In genomic region chr10:9770261-9770660, GRCm38 (mm10) we compare ENCODE assay signal across 18 mouse cellular contexts.
"Had no signal": no experiment of that assay in that cellular context is flagged by ENCODE, and none has a peak within 500 bp of the region (broad histone marks: within the 10 kb centered on the region; RNA-seq: fewer than 3 reads in every experiment).

No protein-coding gene starts in this region.

- ATAC-seq: liver, postnatal 0 days; lung, postnatal 0 days; midbrain, embryonic 15.5 days had no signal

- H3K9ac ChIP-seq: liver, embryonic 13.5 days; liver, embryonic 15.5 days; liver, postnatal 0 days; lung, embryonic 15.5 days; midbrain, embryonic 12.5 days; midbrain, embryonic 15.5 days; neural tube, embryonic 12.5 days; stomach, embryonic 15.5 days had no signal

- H3K9me3 ChIP-seq: liver, embryonic 13.5 days; liver, embryonic 15.5 days; lung, embryonic 15.5 days; megakaryocyte, embryonic 14.5 days; midbrain, embryonic 12.5 days; midbrain, embryonic 15.5 days; neural tube, embryonic 12.5 days; stomach, embryonic 15.5 days had no signal

- H3K4me1 ChIP-seq: liver, embryonic 13.5 days; liver, embryonic 15.5 days; lung, embryonic 15.5 days; midbrain, embryonic 12.5 days; midbrain, embryonic 15.5 days; neural tube, embryonic 12.5 days; stomach, embryonic 15.5 days had no signal

- H3K27ac ChIP-seq: liver, embryonic 13.5 days; liver, embryonic 15.5 days; lung, embryonic 15.5 days; macrophage; midbrain, embryonic 12.5 days; midbrain, embryonic 15.5 days; neural tube, embryonic 12.5 days; stomach, embryonic 15.5 days; stomach, postnatal 0 days had no signal

- H3K4me2 ChIP-seq: liver, embryonic 11.5 days; liver, embryonic 13.5 days; liver, embryonic 15.5 days; lung, embryonic 15.5 days; midbrain, embryonic 12.5 days; midbrain, embryonic 15.5 days; neural tube, embryonic 12.5 days; stomach, embryonic 15.5 days had no signal

- H3K4me3 ChIP-seq: liver, embryonic 13.5 days; liver, embryonic 15.5 days; lung, embryonic 15.5 days; megakaryocyte, embryonic 14.5 days; midbrain, embryonic 12.5 days; midbrain, embryonic 15.5 days; neural tube, embryonic 12.5 days; stomach, embryonic 15.5 days had no signal

- H3K27me3 ChIP-seq: liver, embryonic 13.5 days; liver, embryonic 15.5 days; lung, embryonic 15.5 days; megakaryocyte, embryonic 14.5 days; midbrain, embryonic 12.5 days; midbrain, embryonic 15.5 days; neural tube, embryonic 12.5 days; stomach, embryonic 15.5 days had no signal

- DNase-seq: liver; liver, embryonic 13.5 days; liver, postnatal 0 days; right cerebral cortex, postnatal 14 days; thymus, adult 2 months; thymus, postnatal 25 days; thymus, postnatal 4 days had no signal
